Mouse (Mus musculus): ENCODE results near the gene Ptpa. TPM values are rescaled to one million over a fixed set of nuclear protein-coding genes. Genes with fewer than 3 reads are reported as not detected.

Ptpa gene
- total and polyA plus RNA-seq, 2 experiments from 2014 or later, result 92.4 to 109 TPM

DNA sequence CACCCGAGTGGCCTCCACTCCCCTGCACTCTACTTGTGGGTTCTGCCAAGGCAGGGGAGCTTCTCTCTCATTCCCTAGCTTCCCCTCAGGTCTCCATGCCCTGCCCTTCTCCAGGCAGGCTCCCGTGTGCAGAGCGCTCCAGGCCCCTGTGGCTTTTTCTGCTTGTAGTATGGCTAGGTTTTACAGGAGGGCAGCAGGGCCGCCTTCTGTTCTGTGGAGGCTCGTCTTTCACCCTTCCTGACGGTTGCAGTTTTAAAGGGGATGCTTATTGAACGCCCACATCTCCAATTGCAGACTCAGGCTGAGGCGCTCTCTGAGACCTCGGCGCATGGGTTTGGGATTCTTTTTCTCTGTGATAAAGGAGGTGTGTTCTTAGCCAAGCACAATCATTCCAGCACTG is 3.3 kb downstream of the Ptpa start:
- Histone ChIP-seq H3K4me2 (ENCODE audit: low read depth, low read length) (0 out of 2 replicates have a peak overlapping the region, but pooled peaks have one; percentile 12), H3K27ac (ENCODE audit: low read depth) (peak overlapping the region; percentile 67), H3K36me3 (replicated peaks; ENCODE audit: control insufficient read depth, insufficient read depth, low read length) (no peaks in the 10 kb centered on the region), H3K4me3 (ENCODE audit: low read depth, low read length) (no peak overlapping the region), H3K9ac (replicated peaks; ENCODE audit: low read depth, low read length) (peak overlapping the region; percentile 45; the same call in 1 of the 2 replicates), H3K9me3 (replicated peaks; ENCODE audit: control insufficient read depth, low read length) (no peaks in the 10 kb centered on the region), H3K27me3 (ENCODE audit: control insufficient read depth, insufficient read depth, low read length) (no peaks in the 10 kb centered on the region), H3K4me1 (ENCODE audit: control insufficient read depth, insufficient read depth) (peaks cover 24% of the 10 kb centered on the region)
- DNase-seq (ENCODE audit: low spot score) (no peak), ATAC-seq (ENCODE audit: insufficient read depth, low read depth) (no peak)
- WGBS, result 26% methylated on average over 10 of the region's 10 CpGs
- TF ChIP-seq EP300 (IDR thresholded peaks at IDR 0.05; ENCODE audit: low read depth) (no peak), CTCF (IDR thresholded peaks at IDR 0.05; ENCODE audit: low read depth) (no peak)

DNA sequence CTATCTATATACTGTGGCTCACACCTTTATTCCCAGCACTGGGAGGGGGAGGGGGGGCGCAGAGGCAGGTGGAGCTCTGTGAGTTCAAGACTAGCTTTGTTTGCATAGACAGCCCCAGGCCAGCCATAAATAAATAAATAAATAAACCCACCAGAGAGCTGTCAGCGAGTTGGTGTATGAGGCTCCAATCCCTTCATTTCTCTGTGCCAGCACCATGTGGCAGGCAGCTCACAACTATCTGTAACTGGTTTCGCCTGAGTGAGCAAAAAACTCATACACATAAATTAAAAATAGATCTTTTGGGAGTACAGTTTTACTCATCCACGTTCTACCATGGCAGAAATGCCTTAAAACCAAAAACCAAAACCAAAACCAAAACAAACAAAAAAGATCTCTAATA is 5.6 kb downstream of the Ptpa start:
- H3K4me2 ChIP-seq (ENCODE audit: low read depth, low read length), result no peak overlapping the region
- peaks cover 21% of the 10 kb centered on the region for H3K4me1 ChIP-seq (ENCODE audit: control insufficient read depth, insufficient read depth)
- TF ChIP-seq EP300 (IDR thresholded peaks at IDR 0.05; ENCODE audit: low read depth), result no peak
- no peak for TF ChIP-seq CTCF (IDR thresholded peaks at IDR 0.05; ENCODE audit: low read depth)
- peaks cover 1% of the 10 kb centered on the region for H3K36me3 ChIP-seq (replicated peaks; ENCODE audit: control insufficient read depth, insufficient read depth, low read length)
- no peak overlapping the region for H3K9ac ChIP-seq (replicated peaks; ENCODE audit: low read depth, low read length)
- no peak overlapping the region for H3K27ac ChIP-seq (ENCODE audit: low read depth)
- ATAC-seq (ENCODE audit: insufficient read depth, low read depth), result no peak
- DNase-seq (ENCODE audit: low spot score), result no peak
- no peak overlapping the region for H3K4me3 ChIP-seq (ENCODE audit: low read depth, low read length)
- H3K27me3 ChIP-seq (ENCODE audit: control insufficient read depth, insufficient read depth, low read length), result no peaks in the 10 kb centered on the region
- H3K9me3 ChIP-seq (replicated peaks; ENCODE audit: control insufficient read depth, low read length), result no peaks in the 10 kb centered on the region
- WGBS, result 70% methylated on average over 4 of the region's 4 CpGs

- Histone ChIP-seq H3K27ac (ENCODE audit: low read depth) (peak overlapping the region; percentile 30; the same call in 1 of the 2 replicates), H3K4me3 (ENCODE audit: low read depth, low read length) (no peak overlapping the region), H3K9me3 (replicated peaks; ENCODE audit: control insufficient read depth, low read length) (no peaks in the 10 kb centered on the region), H3K4me2 (ENCODE audit: low read depth, low read length) (no peak overlapping the region), H3K9ac (replicated peaks; ENCODE audit: low read depth, low read length) (no peak overlapping the region), H3K27me3 (ENCODE audit: control insufficient read depth, insufficient read depth, low read length) (no peaks in the 10 kb centered on the region), H3K36me3 (replicated peaks; ENCODE audit: control insufficient read depth, insufficient read depth, low read length) (peaks cover 73% of the 10 kb centered on the region), H3K4me1 (ENCODE audit: control insufficient read depth, insufficient read depth) (no peaks in the 10 kb centered on the region)
- peak; percentile 61 for ATAC-seq (ENCODE audit: insufficient read depth, low read depth)
- no peak for DNase-seq (ENCODE audit: low spot score)
- TF ChIP-seq EP300 (IDR thresholded peaks at IDR 0.05; ENCODE audit: low read depth), result no peak
- no peak for TF ChIP-seq CTCF (IDR thresholded peaks at IDR 0.05; ENCODE audit: low read depth)
Observed at GRCm38 (mm10) chr2:30429156-30429555, 13.3 kb downstream of the Ptpa start.

- no peak overlapping the region for H3K4me2 ChIP-seq (ENCODE audit: low read depth, low read length)
- H3K9ac ChIP-seq (replicated peaks; ENCODE audit: low read depth, low read length), result no peak overlapping the region
- no peak overlapping the region for H3K4me3 ChIP-seq (ENCODE audit: low read depth, low read length)
- peaks cover 72% of the 10 kb centered on the region for H3K36me3 ChIP-seq (replicated peaks; ENCODE audit: control insufficient read depth, insufficient read depth, low read length)
- TF ChIP-seq CTCF (IDR thresholded peaks at IDR 0.05; ENCODE audit: low read depth) (peak; percentile 92), EP300 (IDR thresholded peaks at IDR 0.05; ENCODE audit: low read depth) (no peak)
- H3K4me1 ChIP-seq (ENCODE audit: control insufficient read depth, insufficient read depth), result peaks cover 9% of the 10 kb centered on the region
- peak overlapping the region; percentile 32; the same call in 1 of the 2 replicates for H3K27ac ChIP-seq (ENCODE audit: low read depth)
- no peaks in the 10 kb centered on the region for H3K27me3 ChIP-seq (ENCODE audit: control insufficient read depth, insufficient read depth, low read length)
- 61% methylated on average over 5 of the region's 5 CpGs for WGBS
- H3K9me3 ChIP-seq (replicated peaks; ENCODE audit: control insufficient read depth, low read length), result no peaks in the 10 kb centered on the region
- ATAC-seq (ENCODE audit: insufficient read depth, low read depth) (peak; percentile 61), DNase-seq (ENCODE audit: low spot score) (peak; percentile 69)
Observed at GRCm38 (mm10) chr2:30435326-30436155, 19.7 kb downstream of the Ptpa start.

- ATAC-seq (ENCODE audit: insufficient read depth, low read depth) (0 out of 2 replicates have a peak, but pooled peaks have one; percentile 21), DNase-seq (ENCODE audit: low spot score) (no peak)
- WGBS, result 45% methylated on average over 5 of the region's 5 CpGs
- no peaks in the 10 kb centered on the region for H3K27me3 ChIP-seq (ENCODE audit: control insufficient read depth, insufficient read depth, low read length)
- peak overlapping the region; percentile 32; the same call in 1 of the 2 replicates for H3K27ac ChIP-seq (ENCODE audit: low read depth)
- TF ChIP-seq EP300 (IDR thresholded peaks at IDR 0.05; ENCODE audit: low read depth) (no peak), CTCF (IDR thresholded peaks at IDR 0.05; ENCODE audit: low read depth) (peak; percentile 59)
- H3K4me1 ChIP-seq (ENCODE audit: control insufficient read depth, insufficient read depth), result peaks cover 14% of the 10 kb centered on the region
- H3K9me3 ChIP-seq (replicated peaks; ENCODE audit: control insufficient read depth, low read length), result no peaks in the 10 kb centered on the region
- no peak overlapping the region for H3K4me3 ChIP-seq (ENCODE audit: low read depth, low read length)
- H3K36me3 ChIP-seq (replicated peaks; ENCODE audit: control insufficient read depth, insufficient read depth, low read length), result peaks cover 65% of the 10 kb centered on the region
- H3K4me2 ChIP-seq (ENCODE audit: low read depth, low read length), result no peak overlapping the region
- H3K9ac ChIP-seq (replicated peaks; ENCODE audit: low read depth, low read length), result no peak overlapping the region
Observed at GRCm38 (mm10) chr2:30436156-30436545, 20.3 kb downstream of the Ptpa start.

All from heart, postnatal 0 days (tissue).